Mouse (Mus musculus): ENCODE data around the gene Crhr1. TPM values are rescaled to one million over a fixed set of nuclear protein-coding genes. Genes with fewer than 3 reads are reported as not detected.

Crhr1 gene
- total and polyA plus RNA-seq, 3 experiments = not detected

- Histone ChIP-seq H3K4me3 (no peak overlapping the region), H3K79me2 (replicated peaks; ENCODE audit: control insufficient read depth, insufficient read depth, low read length) (no peaks in the 10 kb centered on the region), H3K27ac (no peak overlapping the region), H3K4me1 (ENCODE audit: control insufficient read depth, insufficient read depth, low read length) (no peaks in the 10 kb centered on the region), H3K36me3 (ENCODE audit: control insufficient read depth, insufficient read depth, low read length) (no peaks in the 10 kb centered on the region), H3K27me3 (ENCODE audit: control insufficient read depth, insufficient read depth, low read length) (no peaks in the 10 kb centered on the region; the same call in 1 of the 2 replicates), H3K9ac (ENCODE audit: low read depth, low read length) (no peak overlapping the region)
- DNase-seq = no peak
- TF ChIP-seq POLR2A (IDR thresholded peaks at IDR 0.05; ENCODE audit: insufficient read depth, low read depth, low read length) (no peak), CTCF (IDR thresholded peaks at IDR 0.05) (no peak), EP300 (IDR thresholded peaks at IDR 0.05; ENCODE audit: insufficient read depth, low read depth, low read length) (no peak)
- intact Hi-C loops (cut with DNase I) = no loop called here
- 91% methylated on average over 1 of the region's 1 CpGs for WGBS
Measured at GRCm38 (mm10) chr11:104144930-104145329, 12.3 kb downstream of the Crhr1 start.

- no peak overlapping the region for H3K4me3 ChIP-seq
- no peak overlapping the region for H3K27ac ChIP-seq
- 72% methylated on average over 7 of the region's 7 CpGs for WGBS
- no peaks in the 10 kb centered on the region for H3K4me1 ChIP-seq (ENCODE audit: control insufficient read depth, insufficient read depth, low read length)
- no peak overlapping the region for H3K9ac ChIP-seq (ENCODE audit: low read depth, low read length)
- TF ChIP-seq CTCF (IDR thresholded peaks at IDR 0.05) (no peak), POLR2A (IDR thresholded peaks at IDR 0.05; ENCODE audit: insufficient read depth, low read depth, low read length) (no peak), EP300 (IDR thresholded peaks at IDR 0.05; ENCODE audit: insufficient read depth, low read depth, low read length) (no peak)
- DNase-seq = no peak
- no peaks in the 10 kb centered on the region; the same call in 1 of the 2 replicates for H3K27me3 ChIP-seq (ENCODE audit: control insufficient read depth, insufficient read depth, low read length)
- no peaks in the 10 kb centered on the region for H3K36me3 ChIP-seq (ENCODE audit: control insufficient read depth, insufficient read depth, low read length)
- H3K79me2 ChIP-seq (replicated peaks; ENCODE audit: control insufficient read depth, insufficient read depth, low read length) = no peaks in the 10 kb centered on the region
- intact Hi-C loops (cut with DNase I) = no loop called here
Measured at GRCm38 (mm10) chr11:104148787-104149186, 16.1 kb downstream of the Crhr1 start.

DNA sequence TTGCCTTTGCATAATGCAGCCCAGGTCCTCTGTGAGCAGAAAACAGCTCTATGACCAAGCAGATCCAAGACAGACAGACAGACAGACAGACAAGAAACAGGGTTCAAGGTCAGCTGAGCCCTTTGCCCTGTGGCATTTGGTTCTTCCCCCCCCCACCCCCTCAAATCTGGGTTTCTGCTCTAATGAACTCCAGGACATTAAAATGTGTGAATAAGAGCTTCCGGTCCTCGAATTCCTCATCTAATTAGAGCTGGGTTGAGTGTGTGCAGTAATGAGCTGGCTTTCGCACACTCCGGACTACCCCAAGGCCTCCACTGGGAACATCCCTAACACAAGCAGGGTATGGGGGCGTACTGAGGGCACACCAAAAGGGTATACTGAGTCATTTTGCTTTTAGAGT, 18.3 kb downstream of the Crhr1 start:
- Histone ChIP-seq H3K4me3 (no peak overlapping the region), H3K9ac (ENCODE audit: low read depth, low read length) (no peak overlapping the region), H3K79me2 (replicated peaks; ENCODE audit: control insufficient read depth, insufficient read depth, low read length) (no peaks in the 10 kb centered on the region), H3K4me1 (ENCODE audit: control insufficient read depth, insufficient read depth, low read length) (no peaks in the 10 kb centered on the region), H3K27me3 (ENCODE audit: control insufficient read depth, insufficient read depth, low read length) (no peaks in the 10 kb centered on the region; the same call in 1 of the 2 replicates), H3K36me3 (ENCODE audit: control insufficient read depth, insufficient read depth, low read length) (no peaks in the 10 kb centered on the region), H3K27ac (no peak overlapping the region)
- no peak for DNase-seq
- WGBS = 75% methylated on average over 5 of the region's 5 CpGs
- intact Hi-C loops (cut with DNase I) = no loop called here
- no peak for TF ChIP-seq EP300 (IDR thresholded peaks at IDR 0.05; ENCODE audit: insufficient read depth, low read depth, low read length)
- no peak for TF ChIP-seq CTCF (IDR thresholded peaks at IDR 0.05)
- TF ChIP-seq POLR2A (IDR thresholded peaks at IDR 0.05; ENCODE audit: insufficient read depth, low read depth, low read length) = no peak

DNA sequence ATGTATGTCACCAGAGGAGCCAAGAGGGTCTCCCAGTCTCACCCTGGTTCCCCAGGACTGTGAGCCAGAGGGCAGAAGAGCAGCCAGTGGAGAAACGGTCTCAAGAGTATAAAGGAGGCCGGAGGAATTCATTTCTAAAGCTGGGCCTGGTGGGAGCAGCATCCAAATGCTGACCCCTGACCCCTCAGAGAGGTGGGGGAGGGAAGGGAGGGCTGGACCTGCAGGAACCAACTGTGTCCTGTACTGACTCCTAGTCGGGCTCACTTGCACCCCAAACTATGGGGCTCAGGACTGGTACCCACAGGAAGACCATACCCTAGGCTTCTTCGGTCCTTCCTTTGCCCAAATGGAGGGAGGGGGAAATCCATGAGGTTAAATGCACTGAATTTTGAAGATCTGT, 21.7 kb downstream of the Crhr1 start:
- no peaks in the 10 kb centered on the region for H3K79me2 ChIP-seq (replicated peaks; ENCODE audit: control insufficient read depth, insufficient read depth, low read length)
- DNase-seq = no peak
- WGBS = 71% methylated on average over 4 of the region's 4 CpGs
- H3K36me3 ChIP-seq (ENCODE audit: control insufficient read depth, insufficient read depth, low read length) = no peaks in the 10 kb centered on the region
- no peak for TF ChIP-seq EP300 (IDR thresholded peaks at IDR 0.05; ENCODE audit: insufficient read depth, low read depth, low read length)
- no peak for TF ChIP-seq POLR2A (IDR thresholded peaks at IDR 0.05; ENCODE audit: insufficient read depth, low read depth, low read length)
- no peak for TF ChIP-seq CTCF (IDR thresholded peaks at IDR 0.05)
- H3K27me3 ChIP-seq (ENCODE audit: control insufficient read depth, insufficient read depth, low read length) = peaks cover 3% of the 10 kb centered on the region
- no peak overlapping the region for H3K27ac ChIP-seq
- H3K9ac ChIP-seq (ENCODE audit: low read depth, low read length) = no peak overlapping the region
- no peaks in the 10 kb centered on the region for H3K4me1 ChIP-seq (ENCODE audit: control insufficient read depth, insufficient read depth, low read length)
- no peak overlapping the region for H3K4me3 ChIP-seq
- intact Hi-C loops (cut with DNase I) = no loop called here

GRCm38 (mm10) chr11:104154820-104155635, 22.4 kb downstream of the Crhr1 start:
- TF ChIP-seq POLR2A (IDR thresholded peaks at IDR 0.05; ENCODE audit: insufficient read depth, low read depth, low read length) (no peak), EP300 (IDR thresholded peaks at IDR 0.05; ENCODE audit: insufficient read depth, low read depth, low read length) (no peak), CTCF (IDR thresholded peaks at IDR 0.05) (no peak)
- Histone ChIP-seq H3K36me3 (ENCODE audit: control insufficient read depth, insufficient read depth, low read length) (no peaks in the 10 kb centered on the region), H3K27ac (no peak overlapping the region), H3K27me3 (ENCODE audit: control insufficient read depth, insufficient read depth, low read length) (peaks cover 3% of the 10 kb centered on the region), H3K9ac (ENCODE audit: low read depth, low read length) (no peak overlapping the region), H3K4me3 (no peak overlapping the region), H3K4me1 (ENCODE audit: control insufficient read depth, insufficient read depth, low read length) (no peaks in the 10 kb centered on the region), H3K79me2 (replicated peaks; ENCODE audit: control insufficient read depth, insufficient read depth, low read length) (no peaks in the 10 kb centered on the region)
- DNase-seq = no peak
- 47% methylated on average over 9 of the region's 9 CpGs for WGBS
- intact Hi-C loops (cut with DNase I) = no loop called here

DNA sequence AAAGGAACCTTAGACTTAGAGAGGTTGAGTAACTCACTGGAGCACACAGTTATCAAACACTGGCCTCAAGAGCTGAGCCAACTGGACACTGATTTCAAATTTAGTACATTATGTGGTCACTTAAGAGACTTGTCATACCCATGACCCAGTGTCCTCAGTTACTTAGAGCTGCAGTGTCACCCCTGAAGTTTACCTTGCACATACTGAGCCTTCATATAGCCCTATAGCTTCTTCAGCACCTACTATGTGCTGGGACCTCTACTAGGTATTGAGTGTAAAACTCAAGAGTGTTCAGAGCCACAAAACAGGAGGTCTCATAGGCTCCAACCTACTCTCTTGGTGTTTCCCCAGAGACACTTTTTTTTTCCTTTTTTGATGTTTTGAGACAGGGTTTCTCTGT, 23.2 kb downstream of the Crhr1 start:
- no peak overlapping the region for H3K27ac ChIP-seq
- no peak overlapping the region for H3K4me3 ChIP-seq
- H3K9ac ChIP-seq (ENCODE audit: low read depth, low read length) = no peak overlapping the region
- peaks cover 3% of the 10 kb centered on the region for H3K27me3 ChIP-seq (ENCODE audit: control insufficient read depth, insufficient read depth, low read length)
- no peaks in the 10 kb centered on the region for H3K79me2 ChIP-seq (replicated peaks; ENCODE audit: control insufficient read depth, insufficient read depth, low read length)
- intact Hi-C loops (cut with DNase I) = no loop called here
- H3K4me1 ChIP-seq (ENCODE audit: control insufficient read depth, insufficient read depth, low read length) = no peaks in the 10 kb centered on the region
- H3K36me3 ChIP-seq (ENCODE audit: control insufficient read depth, insufficient read depth, low read length) = no peaks in the 10 kb centered on the region
- TF ChIP-seq EP300 (IDR thresholded peaks at IDR 0.05; ENCODE audit: insufficient read depth, low read depth, low read length) (no peak), POLR2A (IDR thresholded peaks at IDR 0.05; ENCODE audit: insufficient read depth, low read depth, low read length) (no peak), CTCF (IDR thresholded peaks at IDR 0.05) (no peak)
- DNase-seq = no peak
